Mouse (Mus musculus) urinary bladder, adult 18-20 months (tissue): ENCODE results near the gene Trappc3.
"Not testable (repeated sequence)": the region's sequence is repeated elsewhere in the genome, so short reads cannot be mapped to it uniquely, and the experiment has no call there.

Experiments used
- DNase-seq, 2 experiments: peaks; one replicate each; pipeline ENCODE4 v3.0.0; 2022; ENCODE audit warnings: low spot score in 2 of 2, mixed read lengths in 2 of 2

Gene Trappc3

DNA sequence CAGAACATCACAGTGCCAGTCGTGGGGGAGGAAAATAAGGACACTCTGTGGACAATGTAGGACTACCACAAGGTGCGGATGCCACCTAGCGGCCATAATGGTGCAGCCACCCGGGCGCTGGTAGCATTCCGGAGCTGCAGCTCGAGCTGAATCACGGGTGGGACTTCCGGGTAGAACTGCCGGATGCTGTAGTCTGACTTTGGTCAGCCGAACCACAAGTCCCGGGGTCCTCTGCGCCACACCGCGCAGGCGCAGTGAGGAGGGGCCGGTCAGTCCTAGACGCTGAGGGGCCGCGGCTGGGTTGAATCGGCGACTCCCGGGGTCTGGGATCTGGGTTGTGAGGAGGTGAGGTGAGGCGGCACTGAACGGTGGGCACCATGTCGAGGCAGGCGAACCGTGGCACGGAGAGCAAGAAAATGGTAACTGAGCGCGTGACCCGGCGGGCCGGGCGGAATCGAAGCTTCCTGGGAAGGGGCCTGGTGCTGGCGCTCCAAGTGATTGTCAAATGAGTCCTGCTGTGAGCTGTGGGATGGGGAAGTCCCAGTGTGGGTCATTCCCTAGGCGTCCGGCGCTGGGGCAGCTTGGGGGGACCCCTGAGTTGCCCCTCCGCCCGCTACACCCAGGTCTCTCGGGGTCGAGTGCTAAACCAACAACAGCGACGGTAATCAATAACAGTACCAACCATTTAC, at the start of gene Trappc3:
Trappc3 (plus strand) TSS at position 207 of the 689 bp plus-strand sequence.
- DNase-seq: peak; percentile 93 to 99

DNA sequence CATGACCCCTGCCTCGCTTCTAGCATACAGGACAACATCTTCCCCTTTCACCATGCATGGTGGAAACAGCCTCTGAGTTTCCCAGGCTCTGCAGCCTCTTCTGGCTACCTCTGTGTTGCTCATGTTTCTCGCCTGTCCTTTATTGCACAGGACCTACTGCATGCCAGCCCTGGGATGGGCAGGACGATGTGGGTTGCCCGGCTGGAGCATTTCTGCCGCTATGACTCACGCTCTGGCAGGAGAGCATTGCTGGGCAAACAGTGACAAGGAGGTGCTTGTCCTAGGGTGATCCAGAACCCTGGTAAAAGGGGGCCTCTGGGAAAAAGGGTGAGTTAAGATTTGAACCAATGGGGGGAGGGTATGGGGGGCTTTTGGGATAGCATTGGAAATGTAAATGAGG, 44.4 kb upstream of the Trappc3 start:
- DNase-seq: peak in 1 of 2 experiments; percentile 72

DNA sequence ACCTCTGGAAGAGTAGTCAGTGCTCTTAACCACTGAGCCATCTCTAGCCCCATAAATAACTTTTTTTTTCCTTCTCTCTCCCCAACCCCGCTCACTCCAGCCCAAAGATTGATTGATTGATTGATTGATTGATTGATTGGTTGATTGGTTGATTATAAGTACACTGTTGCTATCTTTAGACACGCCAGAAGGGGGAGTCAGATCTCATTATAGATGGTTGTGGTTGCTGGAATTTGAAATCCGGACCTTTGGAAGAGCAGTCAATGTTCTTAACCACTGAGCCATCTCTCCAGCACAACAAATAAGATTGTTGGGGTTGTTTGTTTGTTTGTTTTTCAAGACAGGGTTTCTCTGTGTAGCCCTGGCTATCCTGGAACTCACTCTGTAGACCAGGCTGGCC, 42.6 kb upstream of the Trappc3 start:
- not testable (repeated sequence) for DNase-seq

DNA sequence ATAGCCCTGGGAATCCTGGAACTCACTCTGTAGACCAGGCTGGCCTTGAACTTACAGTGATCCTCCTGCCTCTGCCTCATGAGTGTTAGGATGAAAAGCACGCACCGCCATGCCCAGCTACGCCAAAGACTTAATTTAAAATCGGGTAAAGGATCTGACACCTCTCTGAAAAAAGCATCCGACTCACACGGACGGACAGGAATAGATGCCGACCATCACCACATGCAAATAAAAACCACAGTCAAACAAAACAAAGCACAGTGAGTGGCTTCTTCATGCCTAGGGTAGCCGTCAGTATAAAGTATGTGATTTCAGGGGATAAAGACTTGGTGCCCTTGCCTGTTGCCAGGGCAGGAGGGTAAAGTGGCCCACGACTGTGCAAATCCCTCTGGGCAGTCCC, 42.1 kb upstream of the Trappc3 start:
- DNase-seq: no peak

DNA sequence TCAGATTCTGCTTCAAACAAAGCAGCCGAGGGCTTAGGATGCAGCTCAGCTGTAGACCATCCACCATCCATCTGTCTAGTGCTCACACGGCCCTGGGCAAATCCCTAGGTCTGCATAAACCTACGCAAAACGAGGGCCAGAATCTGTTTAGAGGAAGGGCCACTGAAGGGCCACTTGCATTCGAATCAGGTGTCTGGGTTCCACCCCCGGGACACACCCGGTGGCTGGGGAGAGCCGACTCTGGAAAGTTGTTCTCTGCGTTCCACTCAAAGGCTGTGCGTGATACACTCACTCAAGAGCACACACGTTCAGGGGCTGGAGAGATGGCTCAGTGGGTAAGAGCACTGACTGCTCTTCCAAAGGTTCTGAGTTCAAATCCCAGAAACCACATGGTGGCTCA, 39.5 kb upstream of the Trappc3 start:
- DNase-seq: no peak

DNA sequence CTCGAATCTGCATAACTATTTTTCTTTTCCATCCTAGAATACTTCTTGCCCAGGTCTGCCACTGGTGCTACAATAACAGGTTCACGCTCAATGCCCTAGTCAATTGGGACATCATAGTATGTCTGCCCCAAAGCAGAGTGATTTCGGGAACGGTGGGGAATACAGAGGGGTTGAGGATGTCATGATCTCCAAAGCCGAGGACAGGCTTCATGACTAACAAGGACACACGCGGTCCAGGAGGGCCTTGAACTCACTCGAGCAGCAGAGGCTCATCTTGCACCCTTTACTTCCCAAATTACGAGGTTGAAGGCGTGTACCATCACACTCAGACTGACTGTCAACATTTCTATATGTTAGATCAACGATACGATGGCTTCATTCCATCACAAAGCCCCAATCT, 35.5 kb upstream of the Trappc3 start:
- DNase-seq: no peak

DNA sequence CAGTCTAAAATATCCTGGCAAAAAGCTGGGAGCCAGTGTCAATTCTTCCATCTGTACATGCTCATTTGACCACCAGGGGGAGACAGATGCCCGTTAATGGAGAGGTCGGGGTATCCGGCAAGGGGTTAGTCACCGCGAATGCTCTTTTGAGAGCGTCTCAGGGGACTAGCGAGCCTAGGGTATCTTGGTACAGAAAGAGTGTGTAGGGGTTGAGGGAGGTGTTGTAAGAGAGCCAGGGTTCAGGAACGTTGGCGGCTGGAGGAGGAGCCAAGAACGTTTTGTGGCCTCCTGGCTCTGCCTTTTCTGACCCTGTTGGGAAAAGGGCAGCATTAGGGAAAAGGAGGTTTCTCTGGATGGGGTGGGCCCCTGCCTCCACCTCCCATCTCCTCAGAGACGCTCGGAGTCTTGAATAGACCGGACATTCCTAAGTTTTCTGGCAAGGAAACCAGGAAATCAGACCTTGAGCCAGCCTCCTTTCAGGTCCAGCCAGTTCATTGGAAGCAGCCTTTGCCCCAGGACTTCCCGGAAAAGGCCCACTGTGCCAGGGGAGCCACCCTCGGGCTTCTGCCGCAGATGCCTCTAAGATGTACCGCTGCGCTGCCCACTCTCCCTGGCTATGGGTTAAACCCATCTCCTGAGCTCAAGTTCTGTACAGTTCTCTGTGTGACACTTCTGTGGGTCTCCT, 34.9 kb upstream of the Trappc3 start:
- peak; percentile 79 to 82 for DNase-seq

DNA sequence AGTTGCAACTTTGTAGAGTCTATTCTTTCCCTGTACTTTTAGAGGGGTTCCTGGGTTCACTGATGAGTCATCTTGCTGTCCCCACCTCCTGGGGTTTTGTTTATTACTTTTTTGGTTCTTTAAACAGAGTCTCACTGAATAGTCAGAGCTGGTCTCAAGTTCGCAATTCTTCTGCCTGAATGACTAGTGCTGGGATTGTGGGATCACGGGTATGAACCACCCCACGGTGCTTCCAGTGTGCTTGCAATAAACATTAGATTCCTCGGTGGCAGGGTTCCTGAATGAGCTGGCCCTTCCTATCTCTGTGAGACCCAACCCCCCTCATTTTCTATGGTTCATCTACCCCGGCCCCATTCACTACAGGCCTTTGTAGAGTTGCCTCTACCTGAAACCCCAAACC, 34.0 kb upstream of the Trappc3 start:
- no peak for DNase-seq

DNA sequence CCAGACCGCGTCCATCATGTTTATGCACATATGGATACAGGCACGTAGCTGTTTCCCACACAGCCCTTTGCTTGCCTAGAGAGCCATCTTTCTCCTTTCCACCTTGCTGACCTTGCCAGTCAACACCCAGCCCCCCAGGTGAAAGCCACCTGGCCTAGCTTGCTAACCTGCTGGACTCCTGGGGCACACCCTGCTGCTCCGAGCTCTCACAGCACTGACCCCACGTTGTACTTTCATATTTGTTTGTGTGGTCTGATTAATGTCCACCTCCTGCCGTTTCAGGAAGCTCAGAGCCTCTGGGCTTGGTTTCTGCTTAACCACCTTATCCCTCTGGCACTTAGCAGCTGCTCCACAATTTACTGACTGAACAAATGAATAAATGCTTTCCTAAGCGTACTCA, 32.2 kb upstream of the Trappc3 start:
- no peak for DNase-seq

DNA sequence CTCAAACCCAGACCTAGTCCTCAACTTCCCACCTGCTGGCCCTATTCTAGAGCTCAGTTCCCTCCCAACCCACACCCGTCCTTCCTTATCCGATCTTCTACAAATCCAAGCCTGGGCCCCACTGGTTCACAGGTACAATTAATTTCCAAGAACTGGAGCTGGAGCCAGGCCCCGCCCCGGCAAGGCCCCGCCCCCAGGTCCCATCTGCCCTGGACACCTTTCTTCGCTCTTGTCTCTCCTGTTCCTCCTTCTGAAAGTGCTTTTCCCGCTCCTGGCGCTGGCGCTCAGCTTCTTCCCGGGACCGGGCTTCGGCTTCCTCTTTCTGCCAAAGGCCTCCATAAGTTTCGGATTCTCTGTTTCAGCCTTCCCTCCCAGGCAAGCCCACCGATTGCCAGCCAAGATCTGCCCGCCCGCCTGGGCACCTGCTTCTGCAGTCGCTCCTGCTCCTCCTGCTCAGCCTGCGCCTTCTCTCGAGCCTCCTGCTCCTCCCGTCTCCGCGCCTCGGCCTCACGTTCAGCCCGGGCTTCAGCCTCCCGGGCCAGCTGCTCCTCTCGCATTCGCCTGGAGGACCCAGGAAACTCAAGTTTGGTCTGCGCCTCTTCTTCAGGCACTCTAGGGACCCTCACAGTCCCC, 28.3 kb upstream of the Trappc3 start:
- DNase-seq: no peak

DNA sequence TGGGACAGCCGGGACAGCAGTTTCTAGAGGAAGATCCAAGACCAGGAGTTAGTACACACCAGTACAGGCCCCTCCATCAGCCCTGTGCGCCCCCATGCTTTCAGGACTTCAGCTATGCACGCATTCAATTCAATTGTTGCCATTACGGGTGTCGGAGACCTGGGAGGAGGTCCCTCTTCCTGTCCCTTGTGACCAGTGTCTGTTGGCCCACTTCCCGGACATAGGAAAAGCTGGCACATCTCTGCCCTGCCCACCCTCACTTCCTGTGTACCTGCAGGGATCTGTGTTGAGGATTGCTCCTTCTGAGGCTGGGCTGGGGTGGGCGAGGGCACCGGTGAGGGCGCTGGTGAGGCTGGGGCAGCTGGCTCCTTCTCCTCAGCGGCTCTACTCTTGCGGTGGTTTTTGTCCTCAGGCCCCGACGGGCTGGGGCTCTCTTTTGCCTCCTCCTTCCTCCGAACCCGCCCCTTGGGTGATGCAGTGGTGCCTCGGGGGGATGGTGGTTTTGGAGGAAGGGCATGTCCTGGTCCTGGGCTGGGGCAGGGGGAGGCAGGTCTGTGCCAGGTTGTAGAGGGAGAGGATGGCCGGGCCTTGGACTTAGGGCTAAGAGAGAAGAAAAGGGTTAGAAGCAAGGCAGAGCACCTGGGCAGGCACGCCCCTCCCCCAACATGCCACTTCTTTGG, 27.5 kb upstream of the Trappc3 start:
- DNase-seq: no peak

DNA sequence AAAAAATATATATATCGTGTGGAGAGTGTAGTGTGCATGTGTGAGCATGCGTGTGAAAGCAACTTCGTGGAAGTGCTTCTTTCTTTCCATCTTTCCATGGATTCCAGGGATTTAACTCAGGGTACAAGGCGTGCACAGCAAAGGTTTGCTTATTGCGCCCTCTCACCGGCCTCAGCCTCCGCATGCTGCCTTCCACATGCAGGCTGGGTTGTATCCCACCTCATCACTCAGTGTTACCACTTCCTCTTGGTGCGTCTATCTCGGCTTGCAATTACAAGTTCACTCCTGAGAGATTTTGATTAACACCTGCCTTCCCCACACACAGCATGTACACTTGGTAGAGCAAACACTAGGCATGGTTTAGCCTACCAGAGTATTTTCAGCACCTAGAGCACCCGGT, 26.9 kb upstream of the Trappc3 start:
- DNase-seq: no peak

DNA sequence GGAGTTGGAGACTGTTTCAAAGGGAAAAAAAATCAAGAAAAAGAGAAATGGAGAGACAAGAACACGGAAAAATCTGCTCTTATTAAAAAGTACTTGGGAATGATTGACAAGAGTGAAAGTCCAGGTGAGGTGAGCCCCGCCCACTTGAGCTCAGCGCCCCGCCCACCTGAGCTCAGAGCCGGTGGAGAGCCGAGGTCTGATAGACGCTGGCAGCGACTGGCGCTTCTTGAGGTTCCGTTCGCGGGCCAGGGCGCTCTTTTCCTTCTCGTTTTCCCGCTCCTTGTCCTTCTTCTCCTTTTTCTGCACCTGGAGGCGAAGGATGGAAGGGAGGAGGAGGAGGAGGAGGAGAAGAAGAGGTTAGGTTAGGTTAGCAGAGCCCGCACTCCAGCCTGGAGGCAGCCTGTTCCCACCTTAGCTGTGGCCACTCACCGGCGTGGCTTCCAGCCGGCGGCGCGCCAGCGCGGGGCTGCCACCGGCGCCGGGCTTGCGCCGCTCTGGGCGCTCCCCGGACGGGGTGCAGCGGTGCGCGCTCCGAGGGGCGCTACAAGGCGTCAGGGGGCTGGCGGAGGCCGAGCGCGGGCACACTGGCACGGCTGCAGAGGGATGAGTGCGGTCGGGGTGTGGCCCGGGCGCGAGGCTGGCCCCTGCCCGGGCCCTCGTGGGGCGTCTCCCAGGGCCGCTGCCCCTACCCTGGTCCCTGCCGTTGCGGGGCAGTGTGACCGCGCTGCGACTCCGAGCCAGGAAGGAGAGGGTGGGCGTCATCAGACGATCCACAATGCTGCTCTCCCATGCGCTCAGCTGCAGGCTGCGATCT, 25.5 kb upstream of the Trappc3 start:
- DNase-seq: no peak

DNA sequence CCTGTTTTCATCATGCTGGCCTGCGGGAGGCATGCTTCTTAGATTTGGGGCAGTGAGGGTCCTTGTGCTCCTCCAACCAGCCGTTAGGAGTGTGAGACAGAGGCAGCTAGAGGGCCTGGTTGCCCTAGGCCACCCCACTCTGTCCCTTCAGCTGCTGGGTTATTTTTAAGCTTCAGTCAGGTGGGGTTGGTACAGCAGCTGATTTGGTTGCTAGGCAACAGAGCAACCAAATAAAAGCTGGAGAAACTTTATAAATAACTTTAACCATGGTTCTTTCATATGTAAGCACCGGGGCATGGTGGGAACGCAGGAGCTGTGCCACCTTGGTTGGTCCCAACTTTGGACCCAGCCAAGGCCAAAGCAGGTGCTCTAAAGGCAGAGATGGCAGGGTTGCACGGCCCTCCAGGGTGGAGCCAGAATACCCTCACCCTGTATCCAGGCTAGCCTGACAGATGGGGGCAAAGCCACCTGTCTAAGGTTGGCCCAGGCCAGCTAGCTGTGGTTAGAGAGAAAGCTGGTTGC, 24.3 kb upstream of the Trappc3 start:
- DNase-seq: no peak

DNA sequence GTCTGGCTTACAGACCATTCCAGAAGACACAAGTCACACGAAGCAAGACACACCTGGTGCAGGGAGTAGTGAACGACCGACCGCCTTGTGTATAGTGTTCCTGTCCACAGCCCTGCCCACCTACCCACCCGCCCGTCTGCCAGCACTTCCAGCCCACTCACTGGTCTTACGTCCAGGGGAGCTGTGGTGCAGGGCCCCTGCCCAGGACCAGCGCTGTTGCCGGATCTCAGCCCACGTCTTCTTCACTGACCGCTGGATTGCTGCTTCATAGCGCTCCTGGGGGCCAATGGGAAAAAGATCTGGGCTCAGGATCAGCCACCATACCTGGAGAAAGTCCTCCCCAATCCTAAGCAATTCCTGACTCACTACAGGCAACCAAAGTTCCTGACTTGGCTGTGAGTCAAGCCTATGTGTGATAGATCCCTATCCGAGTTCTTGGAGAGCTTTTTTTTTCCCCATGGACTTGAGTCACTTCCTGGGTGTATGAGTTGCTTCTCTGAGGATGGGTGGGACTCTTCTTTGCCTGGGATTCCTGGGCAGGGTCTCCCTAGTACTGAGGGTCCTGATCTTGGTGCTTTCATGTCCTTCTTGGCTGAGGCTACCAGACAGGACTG, 22.2 kb upstream of the Trappc3 start:
- no peak for DNase-seq

DNA sequence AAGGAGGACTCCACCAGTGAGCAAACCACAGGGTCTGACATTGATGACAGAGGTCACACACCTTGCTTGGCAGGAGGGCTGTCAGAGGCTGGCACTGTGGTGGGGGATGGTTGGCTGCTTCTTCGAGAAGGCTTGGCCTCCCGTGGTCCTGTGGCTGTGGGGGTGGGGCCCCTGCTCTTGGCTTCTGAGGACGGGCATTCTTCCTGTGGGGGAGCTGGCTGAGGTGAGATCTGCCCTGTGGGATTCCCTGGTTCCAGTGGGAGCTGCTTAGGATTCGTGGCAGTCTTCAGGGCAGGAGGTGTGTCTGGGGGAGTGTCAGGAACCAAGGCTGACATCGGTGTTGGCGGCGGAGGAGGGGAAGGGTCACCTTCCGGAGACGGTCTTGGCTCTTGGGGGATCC, 20.2 kb upstream of the Trappc3 start:
- no peak for DNase-seq

DNA sequence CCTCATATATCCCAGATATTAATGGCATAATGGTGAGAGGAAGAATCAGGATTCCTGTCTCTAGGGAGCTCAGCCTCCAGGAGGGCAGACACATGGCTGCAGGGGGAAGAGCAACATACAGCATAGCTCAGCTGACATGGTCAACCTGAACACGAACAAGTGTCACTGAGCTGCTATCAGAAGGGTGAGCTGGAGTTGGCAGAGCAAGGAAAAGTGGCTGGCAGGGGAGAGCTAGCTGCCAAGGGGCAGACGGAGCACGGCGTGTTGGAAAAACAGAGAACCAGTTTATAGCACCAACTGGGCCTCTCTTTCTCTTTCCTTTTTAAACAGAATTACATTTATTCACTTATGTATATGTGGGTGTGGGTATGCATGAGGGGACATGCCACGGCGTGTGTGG, 19.6 kb upstream of the Trappc3 start:
- DNase-seq: no peak

DNA sequence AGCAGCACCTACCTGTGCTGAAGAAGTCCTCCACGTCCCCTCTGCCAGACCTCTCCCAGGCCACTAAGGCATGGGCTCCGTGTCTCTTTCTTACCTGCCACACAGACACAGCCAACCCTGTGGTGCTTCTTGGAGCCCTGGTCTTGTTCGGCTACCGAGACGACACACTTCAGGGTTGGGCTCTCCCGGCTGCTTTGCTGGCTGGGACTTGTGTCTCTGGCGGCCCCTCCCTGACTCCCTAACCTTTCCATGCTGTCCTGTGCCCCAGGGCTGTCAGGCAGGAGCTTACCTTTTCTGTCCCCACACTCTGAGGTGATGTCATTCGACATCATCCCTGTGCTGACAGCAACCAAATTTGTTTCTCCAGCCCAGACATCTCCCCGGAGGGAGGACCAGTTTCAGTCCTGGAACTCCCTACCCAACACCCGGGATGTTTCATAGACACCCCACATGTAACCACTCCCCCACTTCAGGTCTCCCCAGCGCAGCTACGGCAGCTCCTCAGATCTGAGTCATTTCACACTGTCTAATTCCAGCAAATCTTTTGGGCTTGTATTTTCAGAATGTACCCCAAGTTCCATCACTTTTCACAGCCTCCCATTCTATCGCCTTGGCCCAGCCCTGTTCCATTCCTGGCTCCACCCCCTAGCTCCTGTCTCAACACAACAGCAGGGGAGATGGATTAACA, 15.8 kb upstream of the Trappc3 start:
- DNase-seq: no peak

DNA sequence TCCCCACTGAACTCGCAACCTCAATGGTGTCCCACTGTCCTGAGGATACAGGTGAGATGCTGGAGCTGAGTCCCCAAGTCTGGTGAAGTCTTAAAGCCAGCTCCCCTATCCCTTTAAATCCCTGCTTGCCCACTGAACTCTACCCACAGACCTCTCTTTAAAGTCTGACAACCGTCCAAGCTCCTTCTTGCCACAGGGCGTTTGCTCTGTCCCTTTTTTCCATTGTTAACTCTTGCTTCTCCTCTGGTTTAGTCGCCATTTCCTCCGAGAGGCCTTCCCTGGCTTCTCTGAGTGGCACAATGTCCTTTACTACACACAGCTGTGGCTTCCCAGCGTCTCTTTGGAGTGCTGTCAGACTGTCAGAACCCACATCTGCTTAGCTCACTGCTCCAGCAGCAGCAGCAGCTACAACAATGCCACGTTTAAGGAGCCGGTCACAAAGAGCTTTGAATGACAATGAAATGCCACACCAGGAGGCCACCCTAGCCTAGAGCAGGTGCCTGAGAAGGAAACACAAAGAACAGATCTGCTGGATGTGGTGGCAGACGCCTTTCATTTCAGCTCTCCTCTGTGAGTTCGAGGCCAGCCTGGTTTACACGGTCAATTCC, 13.8 kb upstream of the Trappc3 start:
- no peak for DNase-seq

DNA sequence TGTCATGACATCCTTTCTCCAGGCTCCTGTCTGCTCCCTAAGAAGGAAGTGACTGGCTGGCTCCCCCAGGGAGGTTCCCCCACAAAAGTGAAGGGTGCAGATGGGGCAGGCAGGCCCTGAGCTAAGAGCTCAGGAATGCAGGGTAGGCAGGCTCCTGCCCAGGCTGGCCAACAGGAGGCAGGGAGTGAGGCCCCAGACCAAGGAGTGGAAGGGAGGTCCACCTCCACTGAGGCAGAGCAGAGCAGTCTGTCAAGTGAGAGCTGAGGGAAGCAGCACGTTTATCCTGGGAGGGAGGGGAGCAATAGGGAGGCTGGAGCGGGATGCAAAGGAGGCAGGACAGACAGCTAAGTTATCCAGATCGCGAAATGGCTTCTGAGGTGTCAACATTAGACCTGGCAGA, 11.5 kb upstream of the Trappc3 start:
- no peak for DNase-seq
